Mouse (Mus musculus) heart, adult 9 months (tissue): Measurements from ENCODE around the gene Ptpra.

ENCODE experiments used
- DNase-seq, 2 experiments: peaks; one replicate each; pipeline ENCODE4 v3.0.0; 2022; ENCODE audit warnings: low spot score in 2 of 2

Gene Ptpra

GRCm38 (mm10) chr2:130449794-130450433, at the start of gene Ptpra:
Gene Ptpra (plus strand): TSS chr2:130450278.
- DNase-seq = peak; percentile 92

DNA sequence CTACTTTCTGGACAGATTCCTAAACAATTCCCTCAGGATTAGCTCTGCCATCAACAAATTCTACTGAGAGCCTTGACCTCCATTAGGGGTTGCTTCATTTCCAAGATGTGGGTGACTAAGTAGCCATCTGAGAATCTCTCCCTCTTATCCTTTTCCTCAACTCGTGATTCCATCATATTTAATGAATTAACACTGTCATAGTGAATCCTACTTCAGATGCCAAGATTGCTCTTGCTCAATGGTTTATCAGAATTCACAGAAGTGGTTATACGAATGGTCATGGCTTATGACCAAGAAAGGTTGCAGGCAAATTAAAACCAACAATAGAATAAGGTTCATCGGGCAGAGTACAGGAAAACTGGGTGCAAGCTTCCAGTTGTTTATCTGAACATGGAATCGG, 48.2 kb upstream of the Ptpra start:
- no peak for DNase-seq

- no peak for DNase-seq
Observed at GRCm38 (mm10) chr2:130404939-130405338, 45.1 kb upstream of the Ptpra start, which contains the start of the genes Gm28372 and 1700020A23Rik. Gene Gm28372 (plus strand): TSS chr2:130405239. Gene 1700020A23Rik (plus strand): TSS chr2:130405259.

DNA sequence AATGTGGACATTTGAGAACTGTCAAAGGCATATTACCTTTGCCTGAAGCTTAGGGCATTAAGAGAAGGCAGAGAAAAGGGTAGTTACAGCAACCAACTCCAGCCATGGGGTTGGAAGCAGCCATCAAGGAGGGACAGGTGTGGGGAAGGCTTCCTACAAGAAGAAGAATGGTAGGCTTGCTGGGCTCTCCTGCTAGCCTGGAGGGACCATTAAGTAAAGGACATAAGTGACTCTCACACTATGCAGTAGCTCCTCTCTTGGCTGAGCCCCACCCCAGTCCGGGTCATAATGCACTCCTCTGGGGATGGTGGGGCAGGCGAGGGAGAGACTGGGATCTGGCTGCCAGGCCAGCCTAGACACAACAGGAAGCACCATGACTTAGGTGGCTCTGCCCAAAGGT, 43.9 kb upstream of the Ptpra start, which contains the start of gene Tmem239:
Gene Tmem239 (plus strand): TSS at position 301 of the 400 bp plus-strand sequence.
- no peak for DNase-seq

DNA sequence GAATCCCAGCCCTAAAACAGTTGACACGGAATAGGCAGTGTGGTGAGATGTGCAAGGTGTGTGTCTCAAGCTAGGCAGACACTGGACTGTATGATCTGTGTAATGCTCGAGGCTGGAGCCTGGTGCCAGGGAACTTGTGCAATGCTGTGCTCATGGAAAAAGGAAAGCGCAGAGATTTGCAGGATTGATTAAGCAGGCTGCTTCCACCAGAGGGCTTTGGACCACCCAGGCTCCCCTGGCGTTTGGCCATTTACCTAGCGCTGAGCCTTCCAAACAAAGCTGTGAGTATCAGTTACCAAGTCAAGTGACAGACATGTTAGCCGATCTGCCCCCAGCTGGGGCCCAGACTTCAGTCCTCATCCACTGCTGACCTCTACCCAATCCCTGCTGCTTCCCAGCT, 41.9 kb upstream of the Ptpra start:
- DNase-seq = no peak

DNA sequence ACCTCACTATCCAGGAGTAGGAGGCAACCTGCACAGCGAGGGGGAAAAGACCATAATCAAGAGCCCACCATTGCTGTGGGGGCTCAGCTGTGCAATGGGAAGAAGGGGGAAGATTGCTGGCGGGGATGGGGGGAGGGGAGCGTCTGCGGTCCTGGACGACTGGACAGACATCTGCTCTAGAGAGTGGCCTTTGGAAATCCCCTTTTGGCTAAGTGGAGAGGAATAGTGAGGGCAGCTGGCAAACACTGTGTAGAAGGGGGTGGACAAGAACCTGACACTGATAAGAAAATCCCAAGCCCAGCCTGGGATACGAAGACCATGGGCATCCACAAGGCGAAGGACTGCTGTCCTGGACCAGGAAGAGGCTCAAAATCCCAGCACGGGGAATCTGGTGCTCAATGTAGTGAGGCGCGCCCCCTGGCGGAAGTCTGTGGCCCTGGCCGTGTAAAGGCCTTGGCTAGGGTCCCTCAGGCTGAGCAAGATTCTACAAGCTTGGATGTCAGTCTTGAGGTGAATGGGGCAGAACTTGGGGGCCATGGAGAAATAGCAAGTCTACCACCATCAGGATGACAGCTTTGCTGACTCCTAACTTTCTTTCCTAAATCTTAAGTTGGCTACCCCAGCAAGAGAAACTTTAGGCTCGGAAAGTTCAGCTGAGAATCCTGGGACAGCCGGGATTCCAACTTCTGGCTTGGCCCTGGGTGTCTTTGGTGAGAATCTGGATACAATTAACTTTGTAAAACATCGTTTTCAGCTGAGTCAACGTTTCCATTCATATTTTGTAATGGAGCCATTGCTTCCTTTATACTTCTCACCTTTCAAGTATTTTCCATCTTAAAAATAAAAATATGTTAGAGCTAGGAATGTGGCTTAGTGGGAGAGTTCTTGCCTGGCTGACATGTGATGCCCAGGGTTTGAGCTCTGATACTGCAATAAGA, 38.3 kb upstream of the Ptpra start:
- DNase-seq = peak; percentile 67 to 79

GRCm38 (mm10) chr2:130412775-130413174, 37.3 kb upstream of the Ptpra start:
- no peak for DNase-seq

DNA sequence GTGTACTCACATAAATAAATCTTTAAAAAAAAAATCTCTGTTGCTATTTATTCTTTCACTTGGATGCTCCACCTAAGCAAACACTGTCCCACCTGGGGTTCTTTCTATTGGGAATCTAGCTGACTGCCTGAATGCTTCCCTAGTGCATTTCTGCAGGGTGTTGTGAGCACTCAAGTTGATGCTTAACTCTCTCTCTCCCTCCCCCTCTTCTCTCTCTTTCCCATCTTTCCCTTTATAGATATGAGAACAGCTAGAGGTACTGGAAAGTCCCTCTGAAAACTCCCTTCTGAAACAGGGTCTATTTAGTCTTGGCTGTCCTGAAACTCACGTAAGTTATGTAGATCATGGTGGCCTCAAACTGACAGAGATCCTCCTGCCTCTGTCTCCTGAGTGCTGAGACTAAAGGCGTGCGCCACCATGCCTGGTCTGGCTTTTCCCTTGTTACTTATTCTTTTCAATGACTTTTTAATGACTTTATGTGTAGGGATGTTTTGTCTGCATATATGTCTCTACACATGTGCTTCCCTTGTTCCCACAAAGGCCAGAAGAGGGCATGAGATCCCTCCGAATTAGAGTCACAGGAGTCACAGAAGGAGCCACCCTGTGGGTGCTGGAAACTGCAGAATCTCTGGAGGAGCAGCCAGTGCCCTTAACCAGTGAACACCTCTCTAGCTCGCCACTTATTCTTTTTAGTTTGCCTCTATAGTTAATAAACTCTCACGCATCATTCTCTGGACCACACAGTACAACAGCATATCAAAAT, 35.8 kb upstream of the Ptpra start:
- no peak for DNase-seq

DNA sequence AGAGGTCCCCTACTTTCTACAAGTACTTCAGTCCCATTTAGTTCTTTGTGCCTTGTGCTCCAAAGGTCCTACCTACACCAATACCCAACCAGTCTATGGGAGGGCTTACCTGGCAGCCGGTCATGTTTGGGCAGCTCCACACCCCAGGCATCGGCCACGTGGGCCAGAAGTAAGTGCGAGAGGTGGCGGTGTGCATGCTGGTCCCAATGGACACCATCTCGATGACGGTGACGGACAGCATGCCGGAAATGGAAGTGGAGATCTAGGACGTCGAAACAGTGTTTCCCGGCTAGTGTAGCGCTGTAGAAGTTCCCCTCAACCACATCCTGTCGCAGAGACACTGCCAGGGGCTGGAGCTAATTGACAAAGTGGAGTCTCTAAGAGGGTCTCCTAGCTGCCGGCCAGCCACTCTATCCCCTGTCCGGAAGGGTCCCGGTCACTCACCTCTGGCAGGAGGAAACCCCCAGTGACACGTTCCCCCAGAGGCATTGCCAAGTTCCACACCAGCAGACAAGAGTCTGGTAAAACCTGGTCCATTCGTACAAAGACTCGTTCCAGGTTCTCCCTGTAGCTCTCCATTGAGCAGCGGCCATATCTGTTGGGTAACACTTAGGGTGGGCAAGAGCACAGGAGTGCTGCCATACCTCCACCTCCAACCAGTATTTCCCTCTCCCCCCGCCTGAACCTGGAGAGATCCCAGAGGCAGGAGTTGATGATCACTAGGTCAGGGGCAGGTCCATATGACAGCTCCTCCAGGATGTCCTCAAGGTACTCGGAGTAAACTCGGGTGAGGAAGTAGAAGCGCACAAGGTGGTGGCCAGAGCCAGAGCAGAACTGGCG, 28.1 kb upstream of the Ptpra start:
- no peak for DNase-seq

GRCm38 (mm10) chr2:130423397-130424125, 26.5 kb upstream of the Ptpra start:
- DNase-seq = peak; percentile 69 to 75

GRCm38 (mm10) chr2:130424126-130424853, 25.8 kb upstream of the Ptpra start, which contains the start of the genes Vps16 and Pced1a:
Gene Vps16 (plus strand): TSS chr2:130424339.
Gene Pced1a (minus strand): TSS chr2:130424701.
- peak; percentile 89 to 92 for DNase-seq

GRCm38 (mm10) chr2:130425112-130425511, 25.0 kb upstream of the Ptpra start:
- no peak for DNase-seq

GRCm38 (mm10) chr2:130429851-130430250, 20.2 kb upstream of the Ptpra start:
- DNase-seq = no peak

DNA sequence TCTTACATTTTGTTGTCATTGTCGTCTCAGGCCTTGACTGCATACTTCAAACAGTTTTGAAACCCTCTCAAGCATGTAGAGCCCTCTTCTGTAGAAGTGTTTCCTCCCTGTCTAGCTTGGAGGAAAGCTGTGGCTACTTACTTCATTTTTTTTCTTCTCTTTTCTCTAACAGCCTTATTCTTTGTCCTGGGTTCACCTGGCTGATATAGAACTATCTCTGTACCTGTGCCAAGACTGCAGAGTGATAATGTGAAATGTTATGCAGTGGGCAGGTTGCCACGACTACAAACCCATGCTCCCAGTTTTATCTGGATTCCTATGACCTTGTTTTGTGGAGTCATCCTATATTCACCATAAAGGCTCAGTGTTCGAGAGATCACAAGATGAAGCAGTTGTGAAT, 19.6 kb upstream of the Ptpra start:
- no peak for DNase-seq

DNA sequence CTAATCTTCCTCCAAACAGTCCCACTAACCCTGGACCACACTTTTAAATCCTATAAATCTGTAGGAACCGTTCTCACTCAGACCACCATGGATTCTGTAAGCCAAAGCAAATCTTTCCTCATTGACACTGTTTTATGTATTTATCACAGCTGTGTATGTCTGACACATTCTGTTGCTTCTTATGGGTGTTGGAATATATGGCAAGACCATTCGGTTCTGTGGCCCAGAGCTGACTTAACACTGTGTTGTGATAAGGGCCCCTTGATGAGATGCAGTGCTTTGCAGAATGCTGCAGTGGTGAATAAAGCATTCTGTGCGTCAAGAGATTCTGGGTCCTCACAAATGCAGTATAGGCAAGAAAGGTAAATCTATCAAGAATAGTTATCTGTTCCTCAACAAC, 17.9 kb upstream of the Ptpra start:
- DNase-seq = no peak

DNA sequence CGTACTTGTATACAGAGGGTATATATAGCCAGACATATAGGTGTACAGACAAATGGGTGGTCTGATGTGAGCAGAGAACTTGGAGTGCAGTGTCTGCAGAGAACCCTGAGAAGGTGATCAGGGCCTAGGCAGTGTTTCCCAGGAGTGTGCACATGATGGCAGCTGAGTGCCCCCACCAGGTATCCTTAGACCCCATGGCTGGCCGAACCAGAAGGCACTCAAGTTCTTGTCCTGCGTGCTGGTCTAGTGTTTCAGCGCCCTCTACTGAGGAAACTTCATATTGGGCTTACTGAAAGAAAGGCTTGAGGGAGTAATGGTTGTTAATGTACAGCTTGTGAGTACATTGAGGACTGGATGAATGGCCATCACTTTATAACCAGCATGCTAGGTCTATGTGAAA, 16.9 kb upstream of the Ptpra start:
- DNase-seq = no peak

GRCm38 (mm10) chr2:130436769-130437168, 13.3 kb upstream of the Ptpra start:
- no peak for DNase-seq

DNA sequence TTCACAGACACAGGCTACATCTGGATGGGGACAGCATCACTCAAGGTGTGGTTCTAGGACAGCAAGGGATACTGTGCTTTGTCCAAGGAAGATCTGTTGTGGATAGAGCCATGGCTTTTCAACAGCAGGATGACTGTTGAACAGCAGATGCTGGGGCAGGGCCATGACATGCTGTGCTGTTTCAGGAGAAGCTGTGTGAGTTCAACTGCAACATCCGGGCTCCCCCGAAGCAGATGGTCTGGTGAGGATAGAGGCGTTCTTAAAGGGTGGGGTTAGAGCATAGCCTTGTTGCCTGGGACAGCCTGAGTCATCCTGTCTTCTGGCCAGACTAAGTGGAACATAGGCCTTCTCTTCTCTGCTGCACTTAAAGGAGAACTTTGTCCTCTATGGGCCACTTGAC, 11.2 kb upstream of the Ptpra start:
- no peak for DNase-seq

GRCm38 (mm10) chr2:130439840-130440480, 10.1 kb upstream of the Ptpra start:
- no peak for DNase-seq
